ENCODE assay signal across 9 mouse cellular contexts in genomic region chr9:46329250-46329648, GRCm38 (mm10). TPM values are rescaled to one million over a fixed set of nuclear protein-coding genes. Genes with fewer than 3 reads are reported as not detected.
DNase-seq lines count a peak whose midpoint lies in the region; ATAC-seq and TF ChIP-seq lines count a peak whose summit lies in the region.
"Had no signal": no experiment of that assay in that cellular context is flagged by ENCODE, and none has a peak within 500 bp of the region (broad histone marks: within the 10 kb centered on the region; RNA-seq: fewer than 3 reads in every experiment).

No protein-coding gene starts in this region.

- peak overlapping the region; percentile 45 for H3K4me3 ChIP-seq in kidney, adult 2 months (ENCODE audit: insufficient read depth, low read depth, low read length)
- peak overlapping the region; percentile 49 for H3K4me3 ChIP-seq in embryonic facial prominence, embryonic 10.5 days
- peak overlapping the region; percentile 24 for H3K4me3 ChIP-seq in hindbrain, embryonic 11.5 days (ENCODE audit: low read depth, low read length)
- peak overlapping the region; percentile 38 for H3K4me3 ChIP-seq in liver, embryonic 15.5 days (replicated peaks)

- H3K9ac ChIP-seq in hindbrain, embryonic 11.5 days (ENCODE audit: low read depth, low read length), result peak overlapping the region; percentile 68
- no peak overlapping the region for H3K9ac ChIP-seq in liver, embryonic 15.5 days

- H3K36me3 ChIP-seq in kidney, adult 2 months (ENCODE audit: control insufficient read depth, insufficient read depth, low read length), result no peaks in the 10 kb centered on the region
- no peaks in the 10 kb centered on the region for H3K36me3 ChIP-seq in embryonic facial prominence, embryonic 10.5 days (replicated peaks)
- no peaks in the 10 kb centered on the region for H3K36me3 ChIP-seq in hindbrain, embryonic 11.5 days (ENCODE audit: control insufficient read depth, insufficient read depth, low read length)
- no peaks in the 10 kb centered on the region for H3K36me3 ChIP-seq in liver, embryonic 15.5 days (replicated peaks)

- H3K27me3 ChIP-seq in kidney, adult 2 months (replicated peaks; ENCODE audit: control insufficient read depth, insufficient read depth, low read length), result no peaks in the 10 kb centered on the region
- H3K27me3 ChIP-seq in embryonic facial prominence, embryonic 10.5 days (replicated peaks; ENCODE audit: low read depth, poor library complexity, severe bottlenecking), result peaks cover 39% of the 10 kb centered on the region
- H3K27me3 ChIP-seq in hindbrain, embryonic 11.5 days (ENCODE audit: control insufficient read depth, insufficient read depth, low read length), result no peaks in the 10 kb centered on the region
- peaks cover 48% of the 10 kb centered on the region for H3K27me3 ChIP-seq in liver, embryonic 15.5 days

- no peak overlapping the region for H3K27ac ChIP-seq in kidney, adult 2 months (ENCODE audit: insufficient read depth, low read depth, low read length)
- H3K27ac ChIP-seq in embryonic facial prominence, embryonic 10.5 days (replicated peaks), result peak overlapping the region; percentile 89
- H3K27ac ChIP-seq in hindbrain, embryonic 11.5 days (ENCODE audit: low read depth, low read length), result peak overlapping the region; percentile 97
- H3K27ac ChIP-seq in liver, embryonic 15.5 days (replicated peaks), result no peak overlapping the region

- ATAC-seq in hindbrain, embryonic 11.5 days (ENCODE audit: low FRiP score), result peak; percentile 60; the same call in 1 of the 2 replicates
- ATAC-seq in liver, embryonic 15.5 days (ENCODE audit: insufficient read depth), result no peak
- no peak for ATAC-seq in megakaryocyte-erythroid progenitor cell, adult 5-6 weeks (replicated peaks; ENCODE audit: low FRiP score, low TSS enrichment, poor library complexity, severe bottlenecking)
- ATAC-seq: Patski had no signal

- H3K9me3 ChIP-seq in embryonic facial prominence, embryonic 10.5 days, result no peaks in the 10 kb centered on the region
- no peaks in the 10 kb centered on the region for H3K9me3 ChIP-seq in hindbrain, embryonic 11.5 days (ENCODE audit: control insufficient read depth, low read length)
- no peaks in the 10 kb centered on the region for H3K9me3 ChIP-seq in liver, embryonic 15.5 days (replicated peaks)

- peak; percentile 22 for DNase-seq in kidney, adult 2 months
- no peak for DNase-seq in kidney, adult 9 months
- DNase-seq in embryonic facial prominence, embryonic 10.5 days (ENCODE audit: low spot score), result peak; percentile 76
- DNase-seq in hindbrain, embryonic 11.5 days (ENCODE audit: low spot score), result peak; percentile 72
- no peak for DNase-seq in thymus, postnatal 25 days
- DNase-seq in layer of hippocampus, adult 9-10 months (ENCODE audit: low spot score), result no peak

- 10% methylated on average over 19 of the region's 19 CpGs for WGBS in kidney, adult 2 months
- 2% methylated on average over 19 of the region's 19 CpGs for WGBS in embryonic facial prominence, embryonic 10.5 days
- WGBS in hindbrain, embryonic 11.5 days, result 2% methylated on average over 19 of the region's 19 CpGs
- 2% methylated on average over 19 of the region's 19 CpGs for WGBS in liver, embryonic 15.5 days (ENCODE audit: insufficient replicate concordance)

- H3K4me2 ChIP-seq in hindbrain, embryonic 11.5 days (replicated peaks; ENCODE audit: low read depth, low read length), result peak overlapping the region; percentile 48
- peak overlapping the region; percentile 63 for H3K4me2 ChIP-seq in liver, embryonic 15.5 days

- TF ChIP-seq POLR2A in kidney, adult 2 months (IDR thresholded peaks at IDR 0.05; ENCODE audit: low read depth, low read length), result no peak

- TF ChIP-seq CTCF in kidney, adult 2 months (conservative IDR thresholded peaks at IDR 0.05; ENCODE audit: insufficient read depth, insufficient read length, low read depth, low read length), result no peak

- H3K4me1 ChIP-seq in kidney, adult 2 months (ENCODE audit: control insufficient read depth, insufficient read depth, low read length), result no peaks in the 10 kb centered on the region
- peaks cover 25% of the 10 kb centered on the region for H3K4me1 ChIP-seq in embryonic facial prominence, embryonic 10.5 days
- peaks cover 5% of the 10 kb centered on the region; the same call in 1 of the 2 replicates for H3K4me1 ChIP-seq in hindbrain, embryonic 11.5 days (replicated peaks; ENCODE audit: control insufficient read depth, insufficient read depth, low read length)
- H3K4me1 ChIP-seq in liver, embryonic 15.5 days (replicated peaks), result peaks cover 13% of the 10 kb centered on the region

RNA-seq across cellular contexts. Expression of gene 4931429L15Rik, which starts 9.5 kb away (rescaled TPM):
- not detected in 2 replicates for polyA plus RNA-seq in kidney, adult 2 months (2012; rRNA removed)
- polyA plus RNA-seq in embryonic facial prominence, embryonic 10.5 days (2016; fragmentation: Nextera tagmentation; extraction: Ambion mirVana), result not detected in 2 replicates
- polyA plus RNA-seq in hindbrain, embryonic 11.5 days (2014; fragmentation: Nextera tagmentation; extraction: Ambion mirVana), result 0.15 TPM in 1 of 2 replicates, not detected in the other
- polyA plus RNA-seq in liver, embryonic 15.5 days (2015; fragmentation: Nextera tagmentation; extraction: Ambion mirVana), result not detected in 2 replicates
- total RNA-seq in megakaryocyte-erythroid progenitor cell, adult 5-6 weeks (2014; fragmentation: Nextera tagmentation), result not detected in 2 replicates
- not detected in 2 replicates for total RNA-seq in megakaryocyte-erythroid progenitor cell, adult 5-6 weeks (2017)
- polyA plus RNA-seq: Patski had no signal

RNA-seq across cellular contexts. Expression of gene Bud13, which starts 46.4 kb away (rescaled TPM):
- polyA plus RNA-seq in kidney, adult 2 months (2012; rRNA removed), result 7.1 and 7.8 TPM in 2 replicates
- polyA plus RNA-seq in embryonic facial prominence, embryonic 10.5 days (2016; fragmentation: Nextera tagmentation; extraction: Ambion mirVana), result 34.3 and 34.7 TPM in 2 replicates
- polyA plus RNA-seq in hindbrain, embryonic 11.5 days (2014; fragmentation: Nextera tagmentation; extraction: Ambion mirVana), result 22.4 and 25.0 TPM in 2 replicates
- 6.6 and 6.8 TPM in 2 replicates for polyA plus RNA-seq in liver, embryonic 15.5 days (2015; fragmentation: Nextera tagmentation; extraction: Ambion mirVana)
- total RNA-seq in megakaryocyte-erythroid progenitor cell, adult 5-6 weeks (2014; fragmentation: Nextera tagmentation), result 14.0 and 18.1 TPM in 2 replicates
- 13.8 and 16.0 TPM in 2 replicates for total RNA-seq in megakaryocyte-erythroid progenitor cell, adult 5-6 weeks (2017)

RNA-seq across cellular contexts. Expression of gene Zpr1, which starts 56.4 kb away (rescaled TPM):
- polyA plus RNA-seq in kidney, adult 2 months (2012; rRNA removed), result 16.6 and 19.3 TPM in 2 replicates
- polyA plus RNA-seq in embryonic facial prominence, embryonic 10.5 days (2016; fragmentation: Nextera tagmentation; extraction: Ambion mirVana), result 70.8 and 71.1 TPM in 2 replicates
- 65.7 and 69.6 TPM in 2 replicates for polyA plus RNA-seq in hindbrain, embryonic 11.5 days (2014; fragmentation: Nextera tagmentation; extraction: Ambion mirVana)
- polyA plus RNA-seq in liver, embryonic 15.5 days (2015; fragmentation: Nextera tagmentation; extraction: Ambion mirVana), result 23.4 and 27.4 TPM in 2 replicates
- total RNA-seq in megakaryocyte-erythroid progenitor cell, adult 5-6 weeks (2014; fragmentation: Nextera tagmentation), result 74.5 and 83.1 TPM in 2 replicates
- total RNA-seq in megakaryocyte-erythroid progenitor cell, adult 5-6 weeks (2017), result 44.6 and 76.4 TPM in 2 replicates

Comparison
In these comparisons a context has a peak if more than half of its experiments do, and no peak if none do; other contexts are left out.
1. DNase-seq: peak in kidney, adult 2 months (single experiment), embryonic facial prominence, embryonic 10.5 days (single experiment) and hindbrain, embryonic 11.5 days (single experiment); none in kidney, adult 9 months (single experiment), thymus, postnatal 25 days (single experiment) and layer of hippocampus, adult 9-10 months (single experiment).
2. H3K27ac ChIP-seq: peak in embryonic facial prominence, embryonic 10.5 days (single experiment) and hindbrain, embryonic 11.5 days (single experiment); none in kidney, adult 2 months (single experiment) and liver, embryonic 15.5 days (single experiment).
3. Peak in every context shown above with its lines, with median percentiles within 50 percentile points of each other: H3K4me3 ChIP-seq.